Mouse (Mus musculus): ENCODE results near the gene Stk38l.

DNA sequence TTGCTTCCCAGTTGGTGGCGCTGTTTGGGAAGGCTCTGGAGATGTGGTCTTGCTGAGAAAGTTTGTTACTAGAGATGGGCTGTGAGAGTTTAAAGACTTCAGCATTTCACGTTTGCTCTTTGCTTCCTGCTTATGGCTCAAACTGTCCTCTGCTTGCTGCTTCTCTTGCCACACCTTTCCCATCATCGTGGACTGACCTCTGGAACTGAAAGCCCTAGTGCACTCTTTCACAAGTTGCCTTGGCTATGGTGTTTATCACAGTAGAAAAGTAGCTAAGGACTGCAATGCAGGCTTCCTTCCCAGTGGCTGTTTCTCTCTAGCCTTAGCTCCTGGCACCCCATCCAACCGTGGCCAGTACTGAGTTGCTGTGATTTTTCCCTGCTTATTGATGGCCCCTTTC is 35.9 kb downstream of the Stk38l start:
- no peak for TF ChIP-seq POLR2A (IDR thresholded peaks at IDR 0.05; ENCODE audit: insufficient read depth, low read depth, low read length)
- no peak; the same call in 1 of the 2 replicates for TF ChIP-seq CTCF (IDR thresholded peaks at IDR 0.05)
- no peak for TF ChIP-seq EP300 (IDR thresholded peaks at IDR 0.05; ENCODE audit: insufficient read depth, low read depth, low read length)

Measured in heart, adult 2 months (tissue).